Mouse (Mus musculus): ENCODE data around the gene Apoc2.

GRCm38 (mm10) chr7:19696336-19696873 is 18.7 kb upstream of the Apoc2 start:
- TF ChIP-seq CTCF (IDR thresholded peaks at IDR 0.05) (no peak), POLR2A (IDR thresholded peaks at IDR 0.05; ENCODE audit: insufficient read depth, low read depth, low read length) (no peak)

Measured in heart, adult 2 months (tissue).